Mouse (Mus musculus): ENCODE measurements around the gene Rere. TPM values are rescaled to one million over a fixed set of nuclear protein-coding genes. Genes with fewer than 3 reads are reported as not detected.

The Rere gene
- total and polyA plus RNA-seq, 3 experiments, result 3.1 to 36.5 (median 8.7) TPM

GRCm38 (mm10) chr4:150371580-150372380 lies 90.3 kb downstream of the Rere start:
- Histone ChIP-seq H3K4me2 (ENCODE audit: insufficient read depth, low read depth, poor library complexity, severe bottlenecking) (peak overlapping the region; percentile 90), H3K9ac (ENCODE audit: insufficient read depth, low read depth) (peak overlapping the region; percentile 83), H3K27me3 (replicated peaks) (no peaks in the 10 kb centered on the region), H3K4me1 (ENCODE audit: control insufficient read depth in 1 of 2, insufficient read depth in 2 of 2) (peaks cover 21 to 73% of the 10 kb centered on the region in 2 experiments), H3K27ac (ENCODE audit: insufficient read depth, low read depth) (no peak overlapping the region), H3K4me3 (replicated peaks in 1 of 3; ENCODE audit: low read depth in 2 of 3, low read length in 2 of 3, poor library complexity in 1 of 3) (peak overlapping the region; percentile 57 to 77 (median 58)), H3K36me3 (replicated peaks in 1 of 2; ENCODE audit: control insufficient read depth in 1 of 2, insufficient read depth in 1 of 2, low read length in 1 of 2) (no peaks in the 10 kb centered on the region), H3K9me3 (replicated peaks; ENCODE audit: low read length) (no peaks in the 10 kb centered on the region), H3K79me2 (replicated peaks; ENCODE audit: control insufficient read depth, extremely low read depth, insufficient read depth, poor library complexity, severe bottlenecking) (peaks cover 27% of the 10 kb centered on the region)
- DNase-seq (ENCODE audit: extremely low read depth), result peak; percentile 43
- in situ Hi-C loops (cut with MboI; ENCODE audit: low pct_ligation_motif_present, low pct_unique_long_range_greater_than_20kb, low sequenced_read_pairs) (no loop called here), dilution Hi-C loops (cut with MboI; ENCODE audit: extremely low pct_ligation_motif_present, extremely low pct_unique_long_range_greater_than_20kb, low sequenced_read_pairs) (no loop called here)
- peak; percentile 41; the same call in 1 of the 2 replicates for TF ChIP-seq TCF12 (IDR thresholded peaks at IDR 0.05; ENCODE audit: low read depth, low read length)
- no peak for TF ChIP-seq NRF1 (IDR thresholded peaks at IDR 0.05; ENCODE audit: low read depth, low read length)
- TF ChIP-seq ELF1 (IDR thresholded peaks at IDR 0.05; ENCODE audit: low read depth, low read length), result no peak
- TF ChIP-seq UBTF (IDR thresholded peaks at IDR 0.05; ENCODE audit: low read depth, low read length), result peak; percentile 76; the same call in 1 of the 2 replicates
- no peak for TF ChIP-seq CHD2 (IDR thresholded peaks at IDR 0.05; ENCODE audit: low read length)
- peak; percentile 70 for TF ChIP-seq POLR2A (IDR thresholded peaks at IDR 0.05; ENCODE audit: low read depth, low read length)
- peak; percentile 22 for TF ChIP-seq SIN3A (IDR thresholded peaks at IDR 0.05; ENCODE audit: low read length)
- peak; percentile 6; the same call in 1 of the 2 replicates for TF ChIP-seq RAD21 (IDR thresholded peaks at IDR 0.05; ENCODE audit: low read depth, low read length)
- TF ChIP-seq E2F4 (IDR thresholded peaks at IDR 0.05; ENCODE audit: insufficient replicate concordance, low read depth, low read length), result no peak
- no peak; the same call in 1 of the 2 replicates for TF ChIP-seq IRF4 (IDR thresholded peaks at IDR 0.05; ENCODE audit: low read depth, low read length)
- no peak for TF ChIP-seq JUN (IDR thresholded peaks at IDR 0.05; ENCODE audit: insufficient read depth, low read depth, low read length)
- no peak for TF ChIP-seq CHD1 (IDR thresholded peaks at IDR 0.05; ENCODE audit: low read depth, low read length)
- TF ChIP-seq ETS1 (conservative IDR thresholded peaks at IDR 0.05; ENCODE audit: low read depth, low read length), result no peak
- TF ChIP-seq ZNF384 (IDR thresholded peaks at IDR 0.05; ENCODE audit: low read depth, low read length), result no peak
- no peak for TF ChIP-seq USF1 (IDR thresholded peaks at IDR 0.05; ENCODE audit: low read depth, low read length)
- TF ChIP-seq GABPA (IDR thresholded peaks at IDR 0.05; ENCODE audit: insufficient replicate concordance, low read depth, low read length), result no peak
- no peak for TF ChIP-seq MAFK (IDR thresholded peaks at IDR 0.05; ENCODE audit: insufficient replicate concordance, low read length)
- TF ChIP-seq EP300 (IDR thresholded peaks at IDR 0.05; ENCODE audit: low read length), result no peak
- no peak for TF ChIP-seq PAX5 (IDR thresholded peaks at IDR 0.05; ENCODE audit: low read length)
- no peak; the same call in 1 of the 2 replicates for TF ChIP-seq NELFE (IDR thresholded peaks at IDR 0.05; ENCODE audit: low read depth, low read length)
- no peak for TF ChIP-seq JUND (conservative IDR thresholded peaks at IDR 0.05; ENCODE audit: low read depth, low read length)
- no peak; the same call in 1 of the 2 replicates for TF ChIP-seq HCFC1 (IDR thresholded peaks at IDR 0.05; ENCODE audit: low read depth, low read length)
- TF ChIP-seq ZMIZ1 (IDR thresholded peaks at IDR 0.05; ENCODE audit: low read depth, low read length), result no peak
- no peak for TF ChIP-seq TBP (conservative IDR thresholded peaks at IDR 0.05; ENCODE audit: low read depth, low read length)
- TF ChIP-seq BHLHE40 (IDR thresholded peaks at IDR 0.05; ENCODE audit: low read depth, low read length), result peak; percentile 93
- TF ChIP-seq SMC3 (IDR thresholded peaks at IDR 0.05; ENCODE audit: low read depth, low read length), result no peak; the same call in 1 of the 2 replicates
- TF ChIP-seq MAZ (IDR thresholded peaks at IDR 0.05; ENCODE audit: low read depth, low read length), result no peak
- TF ChIP-seq ZC3H11A (IDR thresholded peaks at IDR 0.05; ENCODE audit: low read depth, low read length), result no peak
- no peak; the same call in 1 of the 2 replicates for TF ChIP-seq MYC (IDR thresholded peaks at IDR 0.05; ENCODE audit: low read depth, low read length)
- no peak for TF ChIP-seq POLR2AphosphoS2 (IDR thresholded peaks at IDR 0.05; ENCODE audit: low read depth, low read length)
- TF ChIP-seq MXI1 (IDR thresholded peaks at IDR 0.05; ENCODE audit: low read depth, low read length), result peak; percentile 95
- TF ChIP-seq USF2 (conservative IDR thresholded peaks at IDR 0.05; ENCODE audit: low read depth, low read length), result no peak; the same call in 1 of the 2 replicates
- no peak for TF ChIP-seq MEF2A (IDR thresholded peaks at IDR 0.05; ENCODE audit: borderline replicate concordance, low read depth, low read length)
- peak in 1 of 2 experiments; percentile 34; a peak in 2 of 4 replicates for TF ChIP-seq CTCF (conservative IDR thresholded peaks at IDR 0.05 in 1 of 2, IDR thresholded peaks at IDR 0.05 in 1 of 2; ENCODE audit: low read depth in 2 of 2, low read length in 2 of 2)
- TF ChIP-seq MAX (IDR thresholded peaks at IDR 0.05; ENCODE audit: low read length), result peak; percentile 88; the same call in 1 of the 2 replicates
- TF ChIP-seq ZKSCAN1 (IDR thresholded peaks at IDR 0.05; ENCODE audit: borderline replicate concordance, low read depth, low read length), result no peak
- TF ChIP-seq RCOR1 (conservative IDR thresholded peaks at IDR 0.05; ENCODE audit: low read depth, low read length), result no peak
- no peak for TF ChIP-seq KAT2A (IDR thresholded peaks at IDR 0.05; ENCODE audit: insufficient replicate concordance, low read length)

Data from CH12.LX (cell line).